Mouse (Mus musculus) liver, postnatal 0 days (tissue): ENCODE data around the gene Vps13c. TPM values are rescaled to one million over a fixed set of nuclear protein-coding genes. Genes with fewer than 3 reads are reported as not detected.
A peak's percentile ranks its signal among the peaks of the same experiment; 100 is the strongest.

Experiments used
- ATAC-seq: fragments of 200-750 bp; cut with Nextera tagmentation; 2 replicates; pipeline ENCODE4 v1.8.0; 2017; ENCODE audit warnings: mild to moderate bottlenecking, moderate library complexity
- DNase-seq: peaks from one replicate; pipeline ENCODE4 v3.0.0-alpha.2; 2016
- H3K27ac ChIP-seq: fragments of 300-500 bp; sonication (generic); 2 replicates; pipeline ENCODE4 v1.5.1; 2014; ENCODE audit warnings: antibody characterized with exemption, moderate library complexity, mild to moderate bottlenecking, low read depth
- H3K27me3 ChIP-seq: fragments of 300-500 bp; sonication (generic); 2 replicates; pipeline ENCODE4 v1.6.1; 2014; ENCODE audit warnings: low read length, control low read depth, mixed read lengths; ENCODE audit not compliant: insufficient read depth
- H3K36me3 ChIP-seq: fragments of 300-500 bp; sonication (generic); replicated peaks from 2 replicates; pipeline ENCODE4 v1.6.1; 2014; ENCODE audit warnings: mild to moderate bottlenecking, control low read depth, low read length, moderate library complexity, mixed read lengths; ENCODE audit not compliant: insufficient read depth
- H3K4me1 ChIP-seq: fragments of 300-500 bp; sonication (generic); 2 replicates; pipeline ENCODE4 v1.6.1; 2014; ENCODE audit warnings: antibody characterized with exemption, mild to moderate bottlenecking, control low read depth; ENCODE audit not compliant: insufficient read depth
- H3K4me2 ChIP-seq: fragments of 300-500 bp; sonication (generic); 2 replicates; pipeline ENCODE4 v1.6.1; 2014; ENCODE audit warnings: low read depth, mild to moderate bottlenecking, low read length, moderate library complexity, mixed read lengths
- H3K4me3 ChIP-seq: fragments of 300-500 bp; sonication (generic); 2 replicates; pipeline ENCODE4 v1.5.1; 2014; ENCODE audit warnings: low read depth, low read length
- H3K9ac ChIP-seq: fragments of 300-500 bp; sonication (generic); replicated peaks from 2 replicates; pipeline ENCODE4 v1.6.1; 2014; ENCODE audit warnings: mild to moderate bottlenecking, moderate library complexity
- H3K9me3 ChIP-seq: fragments of 300-500 bp; sonication (generic); 2 replicates; pipeline ENCODE4 v1.6.1; 2016; ENCODE audit warnings: mild to moderate bottlenecking, control low read depth, low read length, mixed read lengths
- CTCF ChIP-seq: sonication (generic); IDR thresholded peaks from 2 replicates; pipeline ENCODE4 v1.5.1; 2016; ENCODE audit warnings: antibody characterized with exemption, low read depth
- EP300 ChIP-seq: IDR thresholded peaks from 2 replicates; pipeline ENCODE4 v1.6.1; 2016; ENCODE audit warnings: antibody characterized with exemption, low read depth, mild to moderate bottlenecking
- WGBS: fragments of 180-500 bp; shearing (Covaris S2); extraction: QIAGEN DNeasy Blood & Tissue Kit; methylation state at CpG from one replicate; pipeline ENCODE4 v1.1.7; 2014; ENCODE audit not compliant: insufficient replicate concordance; 5-methylcytosine and 5-hydroxymethylcytosine counted together
- polyA plus RNA-seq: library from polyadenylated mRNA; unstranded; fragments of >200 nt; fragmentation: Nextera tagmentation; extraction: Ambion mirVana; gene quantifications from 2 replicates; pipeline ENCODE4 v1.2.1, GENCODE M21; 2015

The Vps13c gene
- polyA plus RNA-seq, 1 experiment from 2014 or later, result 3.4 TPM

DNA sequence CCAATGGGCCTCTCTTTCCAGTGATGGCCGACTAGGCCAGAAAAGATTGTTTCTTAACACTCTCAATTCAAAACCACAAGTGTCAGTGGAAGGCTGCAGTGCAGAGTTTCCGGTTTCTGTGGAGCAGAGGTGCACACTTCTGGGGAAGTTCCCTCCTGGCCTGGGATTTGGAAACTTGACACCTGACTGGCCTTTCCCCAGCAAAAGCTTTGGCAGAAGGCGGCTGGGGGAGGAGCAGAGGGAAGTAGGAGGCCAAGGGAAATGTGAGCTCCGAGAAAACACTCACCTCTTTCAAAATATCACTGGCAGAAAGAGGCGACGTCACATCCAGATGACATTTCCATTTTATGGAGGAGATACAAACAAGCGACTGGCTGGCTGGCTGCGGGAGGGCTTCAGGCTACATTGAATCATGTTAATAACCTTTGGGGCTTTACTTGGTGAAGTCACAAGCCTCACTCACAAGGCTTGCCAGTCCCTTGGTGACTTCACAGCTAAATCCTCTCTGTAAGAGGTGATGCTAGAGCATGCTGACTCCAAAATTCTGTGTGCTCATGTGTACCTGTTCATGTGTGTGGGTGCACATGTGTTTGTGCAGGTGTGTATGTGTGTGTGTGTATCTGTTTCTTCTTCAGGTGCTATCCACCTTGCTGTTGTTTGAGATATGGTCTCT is 26.4 kb upstream of the Vps13c start:
- ATAC-seq, result peak; percentile 78
- DNase-seq, result peak; percentile 71
- 9% methylated on average over 8 of the region's 8 CpGs for WGBS

DNA sequence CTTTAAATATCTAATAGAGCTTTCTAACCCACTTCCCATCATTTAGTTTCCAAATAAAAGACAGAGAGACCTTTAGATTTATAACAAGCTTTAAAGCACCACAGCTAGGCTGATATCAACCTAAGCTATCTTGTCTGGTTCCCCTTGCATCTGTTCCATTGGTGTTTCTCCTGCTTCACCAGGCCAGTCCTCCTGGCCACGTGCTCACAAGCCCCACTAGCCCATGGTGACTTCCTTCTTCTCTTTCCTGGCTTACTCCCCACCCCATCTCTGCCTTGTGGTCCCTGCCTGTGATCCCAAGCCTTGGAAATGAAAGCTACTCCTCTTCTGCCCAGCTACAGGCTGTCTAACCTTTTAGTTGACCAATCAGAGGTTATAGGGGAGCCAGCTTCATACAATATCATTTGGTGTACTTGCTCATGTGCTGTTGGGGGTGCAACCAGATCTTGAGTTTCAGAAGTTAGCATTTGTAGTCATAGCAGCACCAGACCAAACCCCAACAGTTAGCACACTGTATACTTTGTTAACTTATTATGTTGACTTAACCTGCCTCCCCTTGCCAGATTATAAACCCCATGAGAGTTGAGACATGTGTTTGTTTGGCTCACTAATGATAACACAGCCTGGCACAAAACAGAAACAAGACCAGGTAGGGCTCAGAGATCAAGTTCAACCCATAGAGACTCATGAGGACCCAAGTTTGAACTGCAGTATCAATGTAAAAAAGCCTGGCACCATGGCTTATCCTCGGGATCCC is 23.8 kb upstream of the Vps13c start:
- Histone ChIP-seq H3K27ac (no peak overlapping the region), H3K4me1 (peaks cover 6% of the 10 kb centered on the region), H3K27me3 (no peaks in the 10 kb centered on the region), H3K4me3 (no peak overlapping the region), H3K36me3 (no peaks in the 10 kb centered on the region), H3K9me3 (0 out of 2 replicates have a peak, but pooled peaks cover 3% of the 10 kb centered on the region), H3K9ac (no peak overlapping the region), H3K4me2 (no peak overlapping the region)
- WGBS, result 47% methylated on average over 2 of the region's 2 CpGs
- DNase-seq (no peak), ATAC-seq (peak; percentile 77)
- TF ChIP-seq CTCF (no peak), EP300 (no peak)

More for the DNA sequence above, 26.4 kb upstream of the Vps13c start:
- Histone ChIP-seq H3K9ac (no peak overlapping the region), H3K27ac (peak overlapping the region; percentile 11; the same call in 1 of the 2 replicates), H3K4me3 (no peak overlapping the region), H3K27me3 (no peaks in the 10 kb centered on the region), H3K36me3 (no peaks in the 10 kb centered on the region), H3K4me2 (no peak overlapping the region), H3K9me3 (no peaks in the 10 kb centered on the region), H3K4me1 (peaks cover 6% of the 10 kb centered on the region)
- no peak for TF ChIP-seq CTCF

DNA sequence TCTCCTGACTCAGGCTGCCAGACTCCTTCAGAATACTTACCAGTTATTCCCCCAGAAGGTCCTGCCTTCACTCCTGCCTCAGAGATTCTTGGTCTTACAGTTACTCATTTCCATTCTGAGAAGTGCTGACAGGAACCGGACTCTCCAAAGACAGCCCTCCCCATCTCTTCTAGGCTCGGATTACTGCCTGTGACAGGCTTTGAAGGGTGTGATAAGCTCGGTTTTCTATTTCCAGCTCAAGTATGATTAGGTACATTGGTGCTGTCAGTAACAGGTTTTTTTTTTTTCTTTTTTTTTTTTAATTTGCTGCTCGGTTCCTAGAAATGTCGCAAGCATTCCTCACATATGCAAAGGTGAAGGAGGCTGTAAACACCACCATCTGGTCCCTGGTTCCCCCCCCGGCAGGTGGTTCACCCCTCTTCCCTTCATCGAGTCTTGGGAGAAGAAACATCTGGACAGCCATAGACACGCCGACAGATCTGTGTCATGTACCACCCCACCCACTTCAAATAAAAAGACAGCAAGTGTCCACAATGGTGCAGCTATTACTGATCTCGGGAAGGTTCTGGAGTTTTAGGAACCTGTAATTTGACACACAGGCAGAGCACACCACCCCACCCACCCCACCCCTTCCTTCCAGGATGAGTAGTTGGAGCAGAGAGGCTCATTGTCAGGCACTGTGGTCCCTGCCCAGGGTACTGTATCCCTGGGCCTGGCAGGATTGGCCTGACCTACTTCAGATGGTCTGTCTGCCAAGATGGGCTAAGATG is 22.1 kb upstream of the Vps13c start:
- no peaks in the 10 kb centered on the region for H3K27me3 ChIP-seq
- no peak overlapping the region for H3K27ac ChIP-seq
- no peak for ATAC-seq
- H3K4me3 ChIP-seq, result no peak overlapping the region
- no peak overlapping the region for H3K4me2 ChIP-seq
- 54% methylated on average over 10 of the region's 10 CpGs for WGBS
- H3K4me1 ChIP-seq, result peaks cover 6% of the 10 kb centered on the region
- TF ChIP-seq EP300 (no peak), CTCF (no peak)
- no peak for DNase-seq
- no peak overlapping the region for H3K9ac ChIP-seq
- H3K9me3 ChIP-seq, result 0 out of 2 replicates have a peak, but pooled peaks cover 3% of the 10 kb centered on the region
- H3K36me3 ChIP-seq, result no peaks in the 10 kb centered on the region

DNA sequence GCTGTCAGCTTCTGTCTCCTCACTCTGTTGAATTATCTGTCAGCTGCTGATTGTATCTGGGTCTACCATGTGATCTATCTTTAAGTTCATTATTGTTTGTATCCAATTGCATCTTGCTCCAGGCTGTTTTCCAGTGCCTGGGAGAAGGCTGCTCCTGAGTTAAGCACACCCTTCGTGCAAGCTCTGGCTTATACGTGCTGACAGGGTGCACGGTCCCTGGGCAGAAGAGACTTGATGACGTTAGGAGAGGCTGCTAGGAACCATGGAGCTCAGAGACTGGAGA is 21.6 kb upstream of the Vps13c start:
- H3K36me3 ChIP-seq, result no peaks in the 10 kb centered on the region
- WGBS, result 78% methylated on average over 4 of the region's 4 CpGs
- no peak for ATAC-seq
- no peaks in the 10 kb centered on the region for H3K27me3 ChIP-seq
- H3K4me1 ChIP-seq, result peaks cover 6% of the 10 kb centered on the region
- H3K9me3 ChIP-seq, result 0 out of 2 replicates have a peak, but pooled peaks cover 3% of the 10 kb centered on the region
- no peak overlapping the region for H3K27ac ChIP-seq
- H3K4me2 ChIP-seq, result no peak overlapping the region
- TF ChIP-seq EP300, result no peak
- TF ChIP-seq CTCF, result no peak
- H3K4me3 ChIP-seq, result no peak overlapping the region
- DNase-seq, result no peak
- no peak overlapping the region for H3K9ac ChIP-seq

DNA sequence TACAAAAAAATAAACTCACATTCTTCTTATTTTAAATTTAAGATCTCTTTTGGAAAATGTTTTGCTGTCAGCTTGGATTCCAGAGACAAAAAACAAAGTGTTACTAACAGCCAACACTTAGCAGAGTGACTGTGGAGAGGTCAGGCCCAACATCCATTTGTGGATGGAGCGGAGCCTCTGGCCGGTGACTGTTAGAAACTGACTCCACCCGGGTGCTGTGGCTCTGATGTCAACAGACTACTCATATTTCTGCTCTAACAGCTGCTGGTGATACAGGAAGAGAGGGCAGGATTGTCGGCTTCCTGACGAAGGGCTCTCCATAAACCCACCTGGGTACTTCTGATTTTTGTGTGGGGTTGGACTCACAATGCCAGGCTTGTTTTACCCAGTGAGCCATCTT is 17.1 kb upstream of the Vps13c start:
- TF ChIP-seq EP300, result no peak
- TF ChIP-seq CTCF, result no peak
- DNase-seq, result no peak
- ATAC-seq, result no peak

DNA sequence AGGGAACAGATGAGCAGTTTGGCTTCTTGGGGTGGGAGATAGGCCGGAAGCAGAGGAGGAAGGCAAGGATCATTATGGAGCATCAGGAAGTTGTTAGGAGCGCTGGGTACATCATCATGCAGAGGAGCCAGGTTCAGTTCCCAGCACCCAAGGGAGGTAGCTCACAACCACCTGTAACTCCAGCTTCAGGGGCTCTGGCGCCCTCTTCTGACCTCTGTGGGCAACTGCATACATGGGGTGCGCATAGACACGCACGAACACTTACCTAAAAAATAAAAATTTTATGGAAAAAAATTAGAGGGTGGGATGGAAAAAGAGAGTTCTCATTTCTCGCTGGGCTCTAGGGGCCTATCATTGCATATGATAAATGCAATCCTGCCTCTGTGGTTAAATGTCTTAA is 14.7 kb upstream of the Vps13c start:
- no peak overlapping the region for H3K9ac ChIP-seq
- H3K4me2 ChIP-seq, result no peak overlapping the region
- H3K36me3 ChIP-seq, result no peaks in the 10 kb centered on the region
- H3K27ac ChIP-seq, result no peak overlapping the region
- no peak for TF ChIP-seq EP300
- no peak for TF ChIP-seq CTCF
- ATAC-seq (no peak), DNase-seq (no peak)
- 77% methylated on average over 7 of the region's 7 CpGs for WGBS
- H3K4me3 ChIP-seq, result no peak overlapping the region
- peaks cover 13% of the 10 kb centered on the region; the same call in 1 of the 2 replicates for H3K27me3 ChIP-seq
- H3K4me1 ChIP-seq, result peaks cover 3% of the 10 kb centered on the region; the same call in 1 of the 2 replicates
- no peaks in the 10 kb centered on the region for H3K9me3 ChIP-seq

More for the DNA sequence above, 17.1 kb upstream of the Vps13c start:
- no peaks in the 10 kb centered on the region for H3K36me3 ChIP-seq
- no peaks in the 10 kb centered on the region for H3K27me3 ChIP-seq
- H3K4me2 ChIP-seq, result no peak overlapping the region
- H3K9ac ChIP-seq, result no peak overlapping the region
- no peak overlapping the region for H3K4me3 ChIP-seq
- H3K4me1 ChIP-seq, result no peaks in the 10 kb centered on the region
- no peak overlapping the region for H3K27ac ChIP-seq
- 0 out of 2 replicates have a peak, but pooled peaks cover 3% of the 10 kb centered on the region for H3K9me3 ChIP-seq
- 55% methylated on average over 5 of the region's 5 CpGs for whole genome bisulfite sequencing
